Mouse (Mus musculus) cerebellum, adult 9-10 months (tissue): ENCODE results near the gene Mical2.

ENCODE experiments used
- DNase-seq: peaks from one replicate; pipeline ENCODE4 v3.0.0; 2022

Gene Mical2

GRCm38 (mm10) chr7:112244683-112245082, 19.0 kb downstream of the Mical2 start:
- DNase-seq = no peak

GRCm38 (mm10) chr7:112245839-112246438, 20.3 kb downstream of the Mical2 start:
- DNase-seq = no peak

GRCm38 (mm10) chr7:112246442-112246841, 20.8 kb downstream of the Mical2 start:
- DNase-seq = no peak

- DNase-seq = no peak
These were observed 22.2 kb downstream of the Mical2 start for GRCm38 (mm10) chr7:112247890-112248289.

GRCm38 (mm10) chr7:112249476-112249875, 23.8 kb downstream of the Mical2 start:
- no peak for DNase-seq

GRCm38 (mm10) chr7:112252065-112252464, 26.4 kb downstream of the Mical2 start:
- DNase-seq = no peak

GRCm38 (mm10) chr7:112254233-112254632, 28.6 kb downstream of the Mical2 start:
- no peak for DNase-seq

- no peak for DNase-seq
These were observed 29.7 kb downstream of the Mical2 start for GRCm38 (mm10) chr7:112255248-112255866.

GRCm38 (mm10) chr7:112258338-112258903, 32.8 kb downstream of the Mical2 start:
- DNase-seq = no peak

GRCm38 (mm10) chr7:112259286-112259685, 33.6 kb downstream of the Mical2 start:
- no peak for DNase-seq

GRCm38 (mm10) chr7:112261121-112261520, 35.5 kb downstream of the Mical2 start:
- no peak for DNase-seq

GRCm38 (mm10) chr7:112267266-112267665, 41.6 kb downstream of the Mical2 start:
- no peak for DNase-seq

GRCm38 (mm10) chr7:112268761-112269425, 43.2 kb downstream of the Mical2 start:
- DNase-seq = no peak

- DNase-seq = peak; percentile 89
These were observed 45.2 kb downstream of the Mical2 start for GRCm38 (mm10) chr7:112270870-112271269.

GRCm38 (mm10) chr7:112271627-112272026, 46.0 kb downstream of the Mical2 start:
- no peak for DNase-seq

GRCm38 (mm10) chr7:112272692-112273091, 47.0 kb downstream of the Mical2 start:
- no peak for DNase-seq

- DNase-seq = no peak
These were observed 47.8 kb downstream of the Mical2 start for GRCm38 (mm10) chr7:112273451-112273850.

GRCm38 (mm10) chr7:112274611-112275010, 49.0 kb downstream of the Mical2 start:
- no peak for DNase-seq

- DNase-seq = no peak
These were observed 49.4 kb downstream of the Mical2 start for GRCm38 (mm10) chr7:112275093-112275492.

GRCm38 (mm10) chr7:112275883-112276282, 50.2 kb downstream of the Mical2 start:
- no peak for DNase-seq

GRCm38 (mm10) chr7:112276823-112277222, 51.2 kb downstream of the Mical2 start:
- DNase-seq = no peak

GRCm38 (mm10) chr7:112278648-112279047, 53.0 kb downstream of the Mical2 start:
- no peak for DNase-seq

GRCm38 (mm10) chr7:112280474-112280873, 54.8 kb downstream of the Mical2 start:
- no peak for DNase-seq
